Mouse (Mus musculus): Measurements from ENCODE around the gene Iffo2. TPM values are rescaled to one million over a fixed set of nuclear protein-coding genes. Genes with fewer than 3 reads are reported as not detected.
A peak's percentile ranks its signal among the peaks of the same experiment; 100 is the strongest.

Iffo2 gene
- polyA plus RNA-seq, 1 experiment from 2014 or later, result 5.2 TPM

GRCm38 (mm10) chr4:139509069-139509468 lies 21.3 kb upstream of the Iffo2 start:
- Histone ChIP-seq H3K4me2 (ENCODE audit: low read length) (no peak overlapping the region), H3K9ac (replicated peaks; ENCODE audit: low read length) (no peak overlapping the region), H3K9me3 (ENCODE audit: control insufficient read depth, low read length) (peaks cover 5% of the 10 kb centered on the region; the same call in 1 of the 2 replicates), H3K4me1 (ENCODE audit: control insufficient read depth, insufficient read depth, low read length) (no peaks in the 10 kb centered on the region), H3K4me3 (replicated peaks; ENCODE audit: low read depth, low read length) (no peak overlapping the region), H3K27ac (replicated peaks; ENCODE audit: low read depth, low read length) (no peak overlapping the region), H3K27me3 (ENCODE audit: control insufficient read depth, insufficient read depth, low read length) (no peaks in the 10 kb centered on the region), H3K36me3 (ENCODE audit: control insufficient read depth, insufficient read depth, low read length) (no peaks in the 10 kb centered on the region)
- DNase-seq (no peak), ATAC-seq (ENCODE audit: low FRiP score, low TSS enrichment) (no peak)
- 91% methylated on average over 2 of the region's 2 CpGs for WGBS

GRCm38 (mm10) chr4:139511557-139511956 lies 18.8 kb upstream of the Iffo2 start:
- Histone ChIP-seq H3K4me3 (replicated peaks; ENCODE audit: low read depth, low read length) (no peak overlapping the region), H3K4me2 (ENCODE audit: low read length) (no peak overlapping the region), H3K36me3 (ENCODE audit: control insufficient read depth, insufficient read depth, low read length) (no peaks in the 10 kb centered on the region), H3K9ac (replicated peaks; ENCODE audit: low read length) (no peak overlapping the region), H3K27ac (replicated peaks; ENCODE audit: low read depth, low read length) (no peak overlapping the region), H3K4me1 (ENCODE audit: control insufficient read depth, insufficient read depth, low read length) (no peaks in the 10 kb centered on the region), H3K27me3 (ENCODE audit: control insufficient read depth, insufficient read depth, low read length) (no peaks in the 10 kb centered on the region), H3K9me3 (ENCODE audit: control insufficient read depth, low read length) (no peaks in the 10 kb centered on the region)
- no peak for ATAC-seq (ENCODE audit: low FRiP score, low TSS enrichment)
- WGBS, result 87% methylated on average over 2 of the region's 2 CpGs
- no peak for DNase-seq

- DNase-seq (no peak), ATAC-seq (ENCODE audit: low FRiP score, low TSS enrichment) (no peak)
- 77% methylated on average over 2 of the region's 2 CpGs for WGBS
- Histone ChIP-seq H3K4me3 (replicated peaks; ENCODE audit: low read depth, low read length) (no peak overlapping the region), H3K4me2 (ENCODE audit: low read length) (no peak overlapping the region), H3K9ac (replicated peaks; ENCODE audit: low read length) (no peak overlapping the region), H3K36me3 (ENCODE audit: control insufficient read depth, insufficient read depth, low read length) (no peaks in the 10 kb centered on the region), H3K27me3 (ENCODE audit: control insufficient read depth, insufficient read depth, low read length) (no peaks in the 10 kb centered on the region), H3K4me1 (ENCODE audit: control insufficient read depth, insufficient read depth, low read length) (no peaks in the 10 kb centered on the region), H3K27ac (replicated peaks; ENCODE audit: low read depth, low read length) (no peak overlapping the region), H3K9me3 (ENCODE audit: control insufficient read depth, low read length) (no peaks in the 10 kb centered on the region)
These were observed 17.4 kb upstream of the Iffo2 start for GRCm38 (mm10) chr4:139512985-139513384.

DNA sequence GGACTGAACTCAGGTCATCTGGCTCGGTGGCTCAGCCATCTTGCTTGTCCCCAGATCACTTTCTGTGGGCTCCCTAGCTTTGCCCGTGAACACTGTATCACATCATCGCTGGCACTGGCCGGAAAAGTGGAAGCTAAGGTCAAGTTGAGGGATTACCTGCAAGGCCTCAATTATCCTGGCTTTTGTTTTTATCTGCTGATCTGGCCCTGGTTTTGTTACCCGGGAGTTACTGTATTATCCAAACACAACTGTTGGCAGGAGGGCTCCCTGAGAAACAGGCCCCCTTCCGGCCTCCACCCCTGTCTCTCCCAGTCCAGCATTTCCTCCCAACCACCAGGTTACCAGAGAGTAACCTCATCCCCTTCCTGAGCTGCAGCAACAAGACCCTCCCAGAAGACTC lies 11.1 kb upstream of the Iffo2 start:
- DNase-seq (no peak), ATAC-seq (ENCODE audit: low FRiP score, low TSS enrichment) (no peak)
- H3K4me3 ChIP-seq (replicated peaks; ENCODE audit: low read depth, low read length), result no peak overlapping the region
- no peak overlapping the region for H3K27ac ChIP-seq (replicated peaks; ENCODE audit: low read depth, low read length)
- H3K36me3 ChIP-seq (ENCODE audit: control insufficient read depth, insufficient read depth, low read length), result no peaks in the 10 kb centered on the region
- no peaks in the 10 kb centered on the region for H3K4me1 ChIP-seq (ENCODE audit: control insufficient read depth, insufficient read depth, low read length)
- no peak overlapping the region for H3K4me2 ChIP-seq (ENCODE audit: low read length)
- H3K27me3 ChIP-seq (ENCODE audit: control insufficient read depth, insufficient read depth, low read length), result no peaks in the 10 kb centered on the region
- no peak overlapping the region for H3K9ac ChIP-seq (replicated peaks; ENCODE audit: low read length)
- 81% methylated on average over 6 of the region's 6 CpGs for WGBS
- H3K9me3 ChIP-seq (ENCODE audit: control insufficient read depth, low read length), result no peaks in the 10 kb centered on the region

DNA sequence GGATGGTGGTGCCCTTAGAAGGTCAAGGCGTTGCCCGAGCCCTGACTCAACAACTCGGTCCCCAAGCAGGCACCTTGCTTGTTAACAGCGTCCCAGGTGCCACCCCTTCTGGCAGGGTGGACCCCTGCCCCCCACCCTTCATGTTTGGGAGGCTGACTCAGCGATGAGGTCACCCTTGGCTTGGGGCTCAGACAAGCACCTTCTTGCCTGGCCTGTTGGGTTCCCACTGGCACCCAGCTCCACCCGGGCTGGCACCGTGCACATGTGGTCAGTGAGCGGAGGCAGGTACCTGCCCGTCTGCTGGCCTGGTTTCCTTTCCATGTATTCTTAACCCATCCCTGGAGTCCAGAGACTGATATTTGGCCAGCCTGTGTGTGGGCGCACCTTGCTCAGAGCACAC lies 8.4 kb upstream of the Iffo2 start:
- Histone ChIP-seq H3K27ac (replicated peaks; ENCODE audit: low read depth, low read length) (no peak overlapping the region), H3K4me3 (replicated peaks; ENCODE audit: low read depth, low read length) (no peak overlapping the region), H3K9me3 (ENCODE audit: control insufficient read depth, low read length) (no peaks in the 10 kb centered on the region), H3K4me1 (ENCODE audit: control insufficient read depth, insufficient read depth, low read length) (no peaks in the 10 kb centered on the region), H3K27me3 (ENCODE audit: control insufficient read depth, insufficient read depth, low read length) (no peaks in the 10 kb centered on the region), H3K9ac (replicated peaks; ENCODE audit: low read length) (no peak overlapping the region), H3K36me3 (ENCODE audit: control insufficient read depth, insufficient read depth, low read length) (no peaks in the 10 kb centered on the region), H3K4me2 (ENCODE audit: low read length) (no peak overlapping the region)
- WGBS, result 92% methylated on average over 10 of the region's 10 CpGs
- ATAC-seq (ENCODE audit: low FRiP score, low TSS enrichment) (no peak), DNase-seq (no peak)

- no peaks in the 10 kb centered on the region for H3K36me3 ChIP-seq (ENCODE audit: control insufficient read depth, insufficient read depth, low read length)
- 49% methylated on average over 12 of the region's 12 CpGs for WGBS
- H3K4me1 ChIP-seq (ENCODE audit: control insufficient read depth, insufficient read depth, low read length), result no peaks in the 10 kb centered on the region
- H3K27ac ChIP-seq (replicated peaks; ENCODE audit: low read depth, low read length), result no peak overlapping the region
- no peak overlapping the region for H3K4me2 ChIP-seq (ENCODE audit: low read length)
- no peak overlapping the region for H3K9ac ChIP-seq (replicated peaks; ENCODE audit: low read length)
- H3K4me3 ChIP-seq (replicated peaks; ENCODE audit: low read depth, low read length), result no peak overlapping the region
- H3K27me3 ChIP-seq (ENCODE audit: control insufficient read depth, insufficient read depth, low read length), result no peaks in the 10 kb centered on the region
- H3K9me3 ChIP-seq (ENCODE audit: control insufficient read depth, low read length), result no peaks in the 10 kb centered on the region
- DNase-seq (peak; percentile 23), ATAC-seq (ENCODE audit: low FRiP score, low TSS enrichment) (no peak)
These were observed 3.9 kb upstream of the Iffo2 start for GRCm38 (mm10) chr4:139526475-139526874.

- 92% methylated on average over 10 of the region's 10 CpGs for WGBS
- Histone ChIP-seq H3K27me3 (ENCODE audit: control insufficient read depth, insufficient read depth, low read length) (no peaks in the 10 kb centered on the region), H3K4me1 (ENCODE audit: control insufficient read depth, insufficient read depth, low read length) (no peaks in the 10 kb centered on the region), H3K4me2 (ENCODE audit: low read length) (no peak overlapping the region), H3K9ac (replicated peaks; ENCODE audit: low read length) (no peak overlapping the region), H3K9me3 (ENCODE audit: control insufficient read depth, low read length) (no peaks in the 10 kb centered on the region), H3K27ac (replicated peaks; ENCODE audit: low read depth, low read length) (no peak overlapping the region), H3K4me3 (replicated peaks; ENCODE audit: low read depth, low read length) (no peak overlapping the region), H3K36me3 (ENCODE audit: control insufficient read depth, insufficient read depth, low read length) (no peaks in the 10 kb centered on the region)
- DNase-seq (no peak), ATAC-seq (ENCODE audit: low FRiP score, low TSS enrichment) (no peak)
These were observed 1.7 kb downstream of the Iffo2 start for GRCm38 (mm10) chr4:139532081-139532480.

DNA sequence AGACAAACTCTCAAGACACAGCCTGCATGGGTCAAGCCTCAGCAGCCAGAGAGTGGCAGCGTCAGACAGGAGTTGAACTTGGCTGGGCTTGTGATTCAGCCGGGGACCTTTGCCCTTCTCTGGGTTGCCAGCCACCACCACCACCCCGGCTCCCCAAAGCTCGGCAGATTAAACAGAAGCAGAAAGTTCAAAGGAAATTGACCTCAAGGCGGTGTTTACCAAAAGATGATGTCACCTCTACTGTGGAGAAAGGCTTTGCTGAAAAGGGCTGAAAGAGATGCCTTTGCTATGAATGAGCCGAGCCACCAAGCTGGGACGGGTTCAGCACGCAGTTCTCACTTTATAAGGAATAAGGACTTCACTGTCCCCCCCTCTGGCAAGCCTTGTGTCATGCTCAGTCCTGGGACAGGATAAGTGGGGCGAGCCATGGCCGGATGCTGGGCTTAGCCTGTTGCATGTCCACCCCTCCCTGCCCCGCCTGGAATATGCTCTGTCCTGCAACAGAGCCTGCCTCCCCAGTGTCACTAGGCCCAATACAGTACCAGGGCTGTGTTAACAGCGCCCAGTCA lies 4.9 kb downstream of the Iffo2 start:
- no peaks in the 10 kb centered on the region for H3K9me3 ChIP-seq (ENCODE audit: control insufficient read depth, low read length)
- no peaks in the 10 kb centered on the region for H3K36me3 ChIP-seq (ENCODE audit: control insufficient read depth, insufficient read depth, low read length)
- no peak overlapping the region for H3K27ac ChIP-seq (replicated peaks; ENCODE audit: low read depth, low read length)
- WGBS, result 18% methylated on average over 12 of the region's 12 CpGs
- no peak overlapping the region for H3K4me3 ChIP-seq (replicated peaks; ENCODE audit: low read depth, low read length)
- no peak overlapping the region for H3K4me2 ChIP-seq (ENCODE audit: low read length)
- DNase-seq (peak; percentile 14), ATAC-seq (ENCODE audit: low FRiP score, low TSS enrichment) (no peak)
- H3K27me3 ChIP-seq (ENCODE audit: control insufficient read depth, insufficient read depth, low read length), result no peaks in the 10 kb centered on the region
- no peaks in the 10 kb centered on the region for H3K4me1 ChIP-seq (ENCODE audit: control insufficient read depth, insufficient read depth, low read length)
- no peak overlapping the region for H3K9ac ChIP-seq (replicated peaks; ENCODE audit: low read length)

- Histone ChIP-seq H3K4me2 (ENCODE audit: low read length) (no peak overlapping the region), H3K9ac (replicated peaks; ENCODE audit: low read length) (no peak overlapping the region), H3K27me3 (ENCODE audit: control insufficient read depth, insufficient read depth, low read length) (no peaks in the 10 kb centered on the region), H3K36me3 (ENCODE audit: control insufficient read depth, insufficient read depth, low read length) (no peaks in the 10 kb centered on the region), H3K9me3 (ENCODE audit: control insufficient read depth, low read length) (no peaks in the 10 kb centered on the region), H3K4me3 (replicated peaks; ENCODE audit: low read depth, low read length) (no peak overlapping the region), H3K27ac (replicated peaks; ENCODE audit: low read depth, low read length) (no peak overlapping the region), H3K4me1 (ENCODE audit: control insufficient read depth, insufficient read depth, low read length) (no peaks in the 10 kb centered on the region)
- WGBS, result 50% methylated on average over 7 of the region's 7 CpGs
- ATAC-seq (ENCODE audit: low FRiP score, low TSS enrichment) (no peak), DNase-seq (no peak)
These were observed 5.4 kb downstream of the Iffo2 start for GRCm38 (mm10) chr4:139535719-139536118.
